Mouse (Mus musculus) hindbrain, embryonic 14.5 days (tissue): ENCODE measurements around the gene Tmem240. TPM values are rescaled to one million over a fixed set of nuclear protein-coding genes. Genes with fewer than 3 reads are reported as not detected.

Experiments used
- ATAC-seq: fragments of 200-750 bp; cut with Nextera tagmentation; 2 replicates; pipeline ENCODE4 v1.8.0; 2017; ENCODE audit warnings: moderate number of reproducible peaks, mild to moderate bottlenecking, moderate TSS enrichment, moderate library complexity; ENCODE audit not compliant: low FRiP score
- DNase-seq: peaks from one replicate; pipeline ENCODE4 v3.0.0-alpha.2; 2015; ENCODE audit warnings: low spot score
- H3K27ac ChIP-seq: fragments of 300-500 bp; sonication (generic); 2 replicates; pipeline ENCODE4 v1.5.1; 2014; ENCODE audit warnings: mild to moderate bottlenecking, moderate library complexity
- H3K27me3 ChIP-seq: fragments of 300-500 bp; sonication (generic); 2 replicates; pipeline ENCODE4 v1.6.1; 2014; ENCODE audit warnings: mild to moderate bottlenecking, low read length, mixed read lengths; ENCODE audit not compliant: control insufficient read depth, insufficient read depth
- H3K36me3 ChIP-seq: fragments of 300-500 bp; sonication (generic); replicated peaks from 2 replicates; pipeline ENCODE4 v1.6.1; 2014; ENCODE audit not compliant: control insufficient read depth, insufficient read depth
- H3K4me1 ChIP-seq: fragments of 300-500 bp; sonication (generic); replicated peaks from 2 replicates; pipeline ENCODE4 v1.6.1; 2014; ENCODE audit warnings: antibody characterized with exemption, low read length, mixed read lengths; ENCODE audit not compliant: control insufficient read depth, insufficient read depth
- H3K4me2 ChIP-seq: fragments of 300-500 bp; sonication (generic); replicated peaks from 2 replicates; pipeline ENCODE4 v1.6.1; 2014; ENCODE audit warnings: mild to moderate bottlenecking, moderate library complexity
- H3K4me3 ChIP-seq: fragments of 300-500 bp; sonication (generic); replicated peaks from 2 replicates; pipeline ENCODE4 v1.5.1; 2014; ENCODE audit warnings: mild to moderate bottlenecking, low read length
- H3K9ac ChIP-seq: fragments of 300-500 bp; sonication (generic); 2 replicates; pipeline ENCODE4 v1.6.1; 2014
- H3K9me3 ChIP-seq: fragments of 300-500 bp; sonication (generic); 2 replicates; pipeline ENCODE4 v1.6.1; 2016; ENCODE audit warnings: low read length; ENCODE audit not compliant: control insufficient read depth
- WGBS: fragments of 180-500 bp; shearing (Covaris S2); extraction: QIAGEN DNeasy Blood & Tissue Kit; methylation state at CpG from one replicate; pipeline ENCODE4 v1.1.7; 2014; 5-methylcytosine and 5-hydroxymethylcytosine counted together
- polyA plus RNA-seq: library from polyadenylated mRNA; unstranded; fragments of >200 nt; fragmentation: Nextera tagmentation; extraction: Ambion mirVana; gene quantifications from 2 replicates; pipeline ENCODE4 v1.2.1, GENCODE M21; 2014

The Tmem240 gene
- polyA plus RNA-seq, 1 experiment from 2014 or later = 9.3 TPM

DNA sequence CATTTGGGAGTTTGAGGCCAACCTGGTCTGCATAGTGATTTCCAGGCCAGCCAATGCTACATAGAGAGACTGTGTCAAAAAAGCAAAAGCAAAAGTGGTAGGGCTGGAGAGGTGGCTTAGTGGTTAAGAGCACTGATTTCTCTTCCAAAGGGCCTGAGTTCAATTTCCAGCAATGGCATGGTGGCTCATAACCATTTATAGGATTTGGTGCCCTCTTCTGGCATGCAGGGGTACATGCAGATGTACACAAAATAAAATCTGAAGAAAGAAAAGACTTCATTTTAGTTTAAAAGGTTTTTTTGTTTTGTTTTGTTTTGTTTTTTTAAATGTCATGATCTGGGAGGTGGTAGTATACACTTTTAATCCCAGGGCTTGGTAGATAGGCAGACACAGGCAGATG is 34.2 kb upstream of the Tmem240 start:
- ATAC-seq (no peak), DNase-seq (peak; percentile 56)
- H3K4me3 ChIP-seq = no peak overlapping the region
- no peaks in the 10 kb centered on the region for H3K27me3 ChIP-seq
- no peak overlapping the region for H3K4me2 ChIP-seq
- no peak overlapping the region for H3K9ac ChIP-seq
- no peaks in the 10 kb centered on the region for H3K36me3 ChIP-seq
- H3K4me1 ChIP-seq = peaks cover 20% of the 10 kb centered on the region
- H3K27ac ChIP-seq = no peak overlapping the region
- H3K9me3 ChIP-seq = no peaks in the 10 kb centered on the region

GRCm38 (mm10) chr4:155703425-155703929 is 31.1 kb upstream of the Tmem240 start:
- DNase-seq (no peak), ATAC-seq (no peak)
- H3K4me1 ChIP-seq = peaks cover 15% of the 10 kb centered on the region
- H3K9me3 ChIP-seq = no peaks in the 10 kb centered on the region
- H3K9ac ChIP-seq = no peak overlapping the region
- no peak overlapping the region for H3K4me3 ChIP-seq
- no peak overlapping the region for H3K4me2 ChIP-seq
- no peaks in the 10 kb centered on the region for H3K27me3 ChIP-seq
- no peaks in the 10 kb centered on the region for H3K36me3 ChIP-seq
- H3K27ac ChIP-seq = no peak overlapping the region
- 95% methylated on average over 4 of the region's 4 CpGs for WGBS

DNA sequence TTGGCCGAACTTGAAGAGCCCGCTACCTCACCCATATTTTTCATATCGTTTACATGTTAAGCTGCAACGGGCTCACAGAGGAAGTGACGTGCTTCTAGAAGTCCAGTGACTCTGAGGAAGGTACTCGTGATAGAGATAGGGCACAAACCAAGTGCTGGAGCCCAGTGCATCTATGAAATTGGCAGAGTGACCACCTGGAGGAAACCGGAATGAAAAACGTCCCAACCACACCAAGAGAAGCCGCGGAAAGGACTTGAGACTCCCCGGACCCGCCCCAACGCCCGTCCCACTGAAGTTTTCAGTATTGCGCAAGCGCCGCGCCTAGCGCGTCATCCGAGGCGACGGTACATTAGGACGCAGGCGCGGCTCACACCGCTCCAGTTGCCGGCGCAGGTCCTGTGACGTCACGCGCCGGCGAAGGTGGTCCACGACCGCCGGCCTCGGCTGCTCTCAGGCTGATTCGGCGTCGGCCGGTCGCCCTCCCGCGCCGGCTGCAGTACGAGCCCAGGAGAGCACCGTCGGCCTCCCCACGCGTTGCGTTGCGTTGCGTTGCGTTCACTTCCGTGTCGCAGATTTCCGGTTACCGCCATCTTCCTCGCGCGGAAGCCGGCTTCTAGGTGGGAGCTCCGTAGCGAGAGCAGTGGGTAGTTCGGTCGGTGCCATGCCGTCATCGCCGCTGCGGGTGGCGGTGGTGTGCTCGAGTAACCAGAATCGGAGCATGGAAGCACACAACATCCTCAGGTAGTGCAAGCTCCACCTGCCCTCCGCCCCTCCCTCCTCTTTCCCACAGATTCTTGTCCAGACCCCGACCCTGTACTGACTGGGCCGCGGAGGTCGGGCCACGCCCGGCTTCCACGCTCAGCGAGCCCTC is 29.6 kb upstream of the Tmem240 start, which contains the start of gene Ssu72:
Gene Ssu72 (plus strand): TSS at position 80 of the 871 bp plus-strand sequence.
- H3K9me3 ChIP-seq = no peaks in the 10 kb centered on the region
- H3K4me2 ChIP-seq = peak within 1 kb of the TSS; percentile 74
- WGBS = under 1% methylated on average over 83 of the region's 83 CpGs
- H3K4me1 ChIP-seq = peaks cover 15% of the 10 kb centered on the region
- DNase-seq = peak; percentile 98
- ATAC-seq = peak; percentile 97
- 0 out of 2 replicates have a peak, but pooled peaks cover under 1% of the 10 kb centered on the region for H3K36me3 ChIP-seq
- peak within 1 kb of the TSS; percentile 93 for H3K27ac ChIP-seq
- H3K9ac ChIP-seq = peak within 1 kb of the TSS; percentile 90
- H3K4me3 ChIP-seq = peak within 1 kb of the TSS; percentile 77
- no peaks in the 10 kb centered on the region for H3K27me3 ChIP-seq

DNA sequence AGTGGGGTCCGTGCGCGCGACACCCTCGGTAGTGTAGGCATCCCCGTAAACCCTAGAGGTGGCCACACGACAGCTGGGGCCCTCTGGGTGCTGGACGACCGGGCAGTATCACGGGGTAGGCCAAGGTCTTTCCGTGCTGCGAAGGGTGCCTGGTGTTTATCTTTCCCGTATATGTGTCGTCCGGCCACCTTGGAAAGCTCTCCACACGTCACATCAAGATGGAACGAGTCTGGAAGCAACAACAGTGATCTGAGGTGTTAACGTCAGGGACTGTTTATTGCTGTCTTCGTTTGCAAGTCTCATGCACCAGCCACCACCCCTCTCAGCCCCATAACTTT is 29.0 kb upstream of the Tmem240 start:
- Histone ChIP-seq H3K9ac (peak overlapping the region; percentile 90), H3K4me2 (peak overlapping the region; percentile 74), H3K4me1 (peaks cover 15% of the 10 kb centered on the region), H3K36me3 (0 out of 2 replicates have a peak, but pooled peaks cover 6% of the 10 kb centered on the region), H3K9me3 (no peaks in the 10 kb centered on the region), H3K27me3 (no peaks in the 10 kb centered on the region), H3K27ac (peak overlapping the region; percentile 93), H3K4me3 (peak overlapping the region; percentile 77)
- WGBS = 0% methylated on average over 19 of the region's 19 CpGs
- no peak for ATAC-seq
- no peak for DNase-seq

DNA sequence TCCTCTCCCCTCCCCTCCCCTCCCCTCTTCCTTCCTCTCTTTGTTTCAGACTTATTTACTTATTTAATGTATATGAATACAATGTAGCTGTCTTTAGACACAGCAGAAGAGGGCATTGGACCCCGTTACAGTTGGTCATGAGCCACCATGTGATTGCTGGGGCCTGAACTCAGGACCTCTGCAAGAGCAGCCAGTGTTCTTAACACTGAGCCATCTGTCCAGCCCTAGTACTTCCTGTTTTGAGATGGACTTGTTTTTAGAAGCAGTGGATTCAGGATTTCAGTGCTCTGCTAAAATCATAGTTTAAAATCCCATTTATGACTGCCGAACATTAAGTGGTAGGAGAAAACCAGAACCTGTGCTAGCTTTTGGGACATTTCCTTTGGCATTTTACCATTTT is 26.0 kb upstream of the Tmem240 start:
- no peak overlapping the region for H3K4me3 ChIP-seq
- H3K4me2 ChIP-seq = no peak overlapping the region
- ATAC-seq (no peak), DNase-seq (no peak)
- 75% methylated on average over 2 of the region's 2 CpGs for WGBS
- no peak overlapping the region for H3K27ac ChIP-seq
- H3K36me3 ChIP-seq = 0 out of 2 replicates have a peak, but pooled peaks cover 6% of the 10 kb centered on the region
- no peaks in the 10 kb centered on the region for H3K9me3 ChIP-seq
- no peaks in the 10 kb centered on the region for H3K27me3 ChIP-seq
- H3K9ac ChIP-seq = no peak overlapping the region
- peaks cover 15% of the 10 kb centered on the region for H3K4me1 ChIP-seq

- ATAC-seq (no peak), DNase-seq (no peak)
- Histone ChIP-seq H3K4me1 (peaks cover 14% of the 10 kb centered on the region), H3K4me2 (no peak overlapping the region), H3K9ac (no peak overlapping the region), H3K27me3 (no peaks in the 10 kb centered on the region), H3K9me3 (no peaks in the 10 kb centered on the region), H3K27ac (no peak overlapping the region), H3K36me3 (0 out of 2 replicates have a peak, but pooled peaks cover 6% of the 10 kb centered on the region), H3K4me3 (no peak overlapping the region)
Measured at GRCm38 (mm10) chr4:155708988-155709387, 25.6 kb upstream of the Tmem240 start.

DNA sequence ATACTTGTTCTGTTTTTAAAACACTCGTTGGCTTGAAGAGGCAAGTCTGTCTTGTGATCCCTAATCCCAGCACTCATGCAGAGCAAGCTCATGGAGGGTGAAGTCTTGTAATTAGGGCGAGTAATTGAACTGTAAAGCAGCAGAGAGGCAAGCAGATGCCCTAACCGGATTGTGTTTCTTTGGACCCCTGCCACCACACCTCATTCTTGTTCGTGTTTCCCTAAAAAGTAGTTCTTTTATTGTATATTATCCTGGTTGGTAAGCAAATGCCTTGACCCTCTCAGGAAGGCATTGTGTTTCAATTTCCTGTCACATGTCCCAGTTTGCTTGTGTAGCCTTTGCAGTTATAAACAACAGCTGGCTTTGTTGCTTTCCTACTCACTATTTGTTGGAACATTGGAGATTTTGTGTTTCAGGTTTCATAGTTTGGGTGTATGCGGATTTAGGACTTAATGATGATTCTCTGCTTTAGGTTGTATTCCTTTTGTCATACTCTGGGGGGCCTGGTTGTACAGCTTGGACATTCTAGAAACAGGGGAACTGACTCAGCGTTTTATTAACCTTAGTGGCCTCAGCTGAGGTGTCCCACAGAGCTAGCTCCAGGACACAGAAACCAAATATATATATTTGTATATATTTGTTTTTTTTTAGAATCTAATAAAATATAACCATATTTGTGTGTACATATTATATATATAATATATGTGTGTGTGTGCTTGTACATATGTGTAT is 23.9 kb upstream of the Tmem240 start:
- WGBS = 72% methylated on average over 6 of the region's 6 CpGs
- H3K4me3 ChIP-seq = no peak overlapping the region
- no peak overlapping the region for H3K27ac ChIP-seq
- no peaks in the 10 kb centered on the region for H3K9me3 ChIP-seq
- H3K36me3 ChIP-seq = peaks cover 16% of the 10 kb centered on the region
- no peak overlapping the region for H3K4me2 ChIP-seq
- peaks cover 11% of the 10 kb centered on the region for H3K4me1 ChIP-seq
- no peak for ATAC-seq
- H3K9ac ChIP-seq = no peak overlapping the region
- no peak for DNase-seq
- no peaks in the 10 kb centered on the region for H3K27me3 ChIP-seq

DNA sequence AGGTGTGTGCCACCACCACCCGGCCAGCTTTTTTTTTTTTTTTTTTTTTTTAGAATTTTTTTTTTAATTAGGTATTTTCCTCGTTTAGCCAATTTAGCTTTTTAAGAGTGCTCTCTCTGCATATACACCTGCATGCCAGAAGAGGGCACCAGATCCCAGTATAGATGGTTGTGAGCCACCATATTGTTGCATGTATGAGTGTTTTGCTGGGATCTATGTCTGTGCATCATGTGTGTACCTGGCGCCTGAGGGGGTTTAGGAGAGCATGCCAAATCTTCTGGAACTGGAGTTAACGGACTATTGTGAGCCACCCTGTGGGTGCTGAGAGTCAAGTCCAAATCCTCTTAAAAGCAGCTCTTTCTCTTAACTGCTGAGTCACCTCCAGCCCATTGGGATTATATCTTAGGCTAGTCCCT is 12.9 kb upstream of the Tmem240 start:
- Histone ChIP-seq H3K27me3 (no peaks in the 10 kb centered on the region), H3K4me3 (no peak overlapping the region), H3K4me1 (no peaks in the 10 kb centered on the region), H3K9me3 (no peaks in the 10 kb centered on the region), H3K27ac (no peak overlapping the region), H3K36me3 (peaks cover 31% of the 10 kb centered on the region), H3K4me2 (no peak overlapping the region), H3K9ac (no peak overlapping the region)
- WGBS = 73% methylated on average over 4 of the region's 4 CpGs
- no peak for ATAC-seq
- no peak for DNase-seq

GRCm38 (mm10) chr4:155727993-155728392 is 6.6 kb upstream of the Tmem240 start:
- H3K36me3 ChIP-seq = peaks cover 39% of the 10 kb centered on the region
- 59% methylated on average over 2 of the region's 2 CpGs for WGBS
- no peak overlapping the region for H3K4me3 ChIP-seq
- H3K9me3 ChIP-seq = no peaks in the 10 kb centered on the region
- no peaks in the 10 kb centered on the region for H3K4me1 ChIP-seq
- ATAC-seq = no peak
- DNase-seq = no peak
- no peaks in the 10 kb centered on the region for H3K27me3 ChIP-seq
- no peak overlapping the region for H3K27ac ChIP-seq
- H3K4me2 ChIP-seq = no peak overlapping the region
- H3K9ac ChIP-seq = no peak overlapping the region
